Mouse (Mus musculus) small intestine, adult 2 months (tissue): Measurements from ENCODE around the gene Nfkbie.

Experiments
- CTCF ChIP-seq: fragments of 200-500 bp; IDR thresholded peaks from 2 replicates; pipeline ENCODE4 v1.5.1; 2012; ENCODE audit warnings: low read depth, mild to moderate bottlenecking, control low read depth, inconsistent platforms, low read length, moderate library complexity, mixed read lengths; ENCODE audit not compliant: insufficient replicate concordance, insufficient read length; ENCODE audit errors: extremely low read depth
- POLR2A ChIP-seq: fragments of 200-500 bp; IDR thresholded peaks from 2 replicates; pipeline ENCODE4 v1.6.1; 2012; ENCODE audit warnings: low read depth, mild to moderate bottlenecking, control low read depth, inconsistent platforms, low read length, moderate library complexity

GRCm38 (mm10) chr17:45520136-45520535, 35.4 kb upstream of the Nfkbie start:
- TF ChIP-seq CTCF (no peak), POLR2A (no peak)
